Mouse (Mus musculus): ENCODE data around the gene Ankdd1b. TPM values are rescaled to one million over a fixed set of nuclear protein-coding genes. Genes with fewer than 3 reads are reported as not detected.

Ankdd1b gene
- not detected for polyA plus RNA-seq (2017; shearing (Covaris generic))

DNA sequence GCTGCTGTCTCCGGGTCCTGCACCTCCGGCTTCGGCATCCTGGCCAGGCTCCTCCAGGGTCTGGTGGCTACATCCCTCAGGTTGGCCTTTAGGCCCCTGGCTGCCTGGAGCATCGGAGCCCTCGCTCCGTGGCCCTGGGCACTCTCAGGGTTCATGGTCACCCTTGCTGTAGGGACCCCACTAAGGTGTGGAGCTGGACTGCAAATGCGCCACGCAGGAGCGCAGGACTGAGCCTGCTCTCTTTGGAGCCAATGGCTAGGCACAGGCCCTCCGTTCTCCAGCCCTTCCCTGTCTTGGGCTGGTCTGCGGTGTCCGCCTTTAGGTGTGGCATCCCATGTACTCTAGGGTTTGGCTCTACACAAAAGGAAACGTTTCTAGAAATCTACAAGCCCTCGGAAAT is at the start of gene Ankdd1b:
Gene Ankdd1b, minus strand, starts transcription at position 242 of the 400 bp plus-strand sequence.

DNA sequence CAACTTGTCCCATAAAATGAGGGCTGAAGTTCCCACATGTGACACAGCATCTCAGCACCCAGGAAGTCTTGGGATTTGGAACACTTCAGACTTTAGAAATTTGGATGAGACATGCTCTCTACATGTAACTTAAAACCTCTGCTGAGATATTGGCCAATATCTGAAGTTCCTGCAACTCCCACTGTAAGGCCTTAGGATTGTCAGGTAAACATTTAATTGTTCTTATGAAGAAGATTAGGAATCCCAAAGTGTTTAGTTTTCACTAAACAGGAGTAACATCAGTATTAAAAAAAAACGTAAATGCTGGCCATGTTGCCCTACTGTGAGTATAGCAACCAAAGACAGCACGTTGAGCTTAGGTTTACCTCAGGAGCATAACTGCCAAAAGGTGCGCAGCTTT is 19.4 kb upstream of the Ankdd1b start, which contains the start of gene Gm17622:
Gene Gm17622, plus strand, starts transcription at position 301 of the 400 bp plus-strand sequence.

DNA sequence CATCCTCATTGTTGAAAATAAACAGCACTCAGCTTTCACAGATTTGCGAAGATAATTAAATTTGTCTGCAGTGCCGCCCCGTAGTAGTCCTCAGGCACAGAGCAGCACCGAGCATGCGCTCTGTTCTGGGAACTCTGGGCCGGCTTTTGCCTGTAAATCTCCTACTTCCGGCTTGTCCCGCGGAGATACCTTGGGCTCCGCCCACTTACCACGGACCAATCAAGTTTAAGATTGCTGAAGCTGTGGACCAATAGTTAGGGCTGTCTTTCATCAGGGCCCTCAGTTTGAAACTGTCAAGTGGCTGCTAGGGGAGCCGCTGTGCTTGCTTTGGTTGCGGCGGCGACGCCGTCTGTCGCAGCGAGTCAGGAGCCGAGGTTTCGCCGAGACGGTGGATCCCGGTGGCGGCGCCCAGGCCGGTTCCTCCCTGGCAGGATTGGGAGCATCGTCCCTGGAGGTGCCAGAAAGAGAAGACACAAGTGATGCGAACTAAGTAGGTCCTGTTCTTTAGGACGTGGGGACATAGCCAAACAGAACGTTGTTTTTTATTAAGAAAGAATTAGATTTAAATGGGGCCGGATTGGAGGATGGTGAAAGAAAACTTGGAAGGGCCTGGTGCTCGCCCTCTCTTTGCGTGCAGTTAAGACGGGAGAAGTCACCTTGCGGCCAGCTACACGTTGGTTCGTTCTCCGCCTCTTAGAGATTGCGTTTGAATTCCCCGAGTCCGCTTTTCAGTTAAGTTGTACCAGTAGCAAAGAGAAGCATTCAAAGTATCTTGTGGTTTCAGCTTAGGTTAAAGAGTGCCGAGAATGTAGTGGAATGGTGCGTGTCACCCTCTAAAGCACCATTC is 82.7 kb downstream of the Ankdd1b start, which contains the start of gene Poc5:
Gene Poc5, plus strand, starts transcription at position 253 of the 847 bp plus-strand sequence.

Other genes with a start within 250 kb of the Ankdd1b start
- 23.2 TPM for gene Poc5, start 82.9 kb downstream of the Ankdd1b start, polyA plus RNA-seq (2017; shearing (Covaris generic))
- gene Gm17622, start 19.5 kb upstream of the Ankdd1b start, polyA plus RNA-seq (2017; shearing (Covaris generic)), result not detected
- gene Polk, start 71.4 kb upstream of the Ankdd1b start, polyA plus RNA-seq (2017; shearing (Covaris generic)), result 9.5 TPM
- 42.5 TPM for gene Col4a3bp, start 71.4 kb upstream of the Ankdd1b start, polyA plus RNA-seq (2017; shearing (Covaris generic))
- gene Hmgcr, start 199.7 kb upstream of the Ankdd1b start, polyA plus RNA-seq (2017; shearing (Covaris generic)), result 75.4 TPM